Mouse (Mus musculus): ENCODE results near the gene Tgm3.

The Tgm3 gene
- long read RNA-seq, experiment 1: 0 reads
- long read RNA-seq, experiment 2: 0 reads

DNA sequence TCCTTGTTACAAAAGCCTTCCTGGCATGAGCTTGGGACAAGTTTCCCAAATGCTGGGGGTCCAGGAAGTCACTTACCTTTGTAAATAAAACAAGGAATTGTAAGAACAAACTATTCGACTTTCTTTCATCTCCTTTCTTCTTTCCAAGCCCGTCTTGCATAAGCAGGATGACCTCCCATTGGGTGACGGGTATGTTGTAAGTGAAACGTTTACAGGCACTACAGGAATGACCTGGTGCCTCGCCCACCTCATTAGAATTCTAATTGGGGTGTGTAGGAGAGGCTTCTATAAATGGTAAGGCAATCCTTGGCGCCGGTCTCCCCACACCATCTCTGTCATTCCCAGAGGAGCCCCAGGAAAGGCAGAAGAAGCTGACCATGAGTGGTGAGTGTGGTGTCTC, at the start of gene Tgm3:
Gene Tgm3, plus strand, starts transcription at position 324 of the 400 bp plus-strand sequence.
- intact Hi-C loops (cut with DNase I): no loop called here

- intact Hi-C loops (cut with DNase I): no loop called here
Observed at GRCm38 (mm10) chr2:129980608-129981007, 31.5 kb upstream of the Tgm3 start.

DNA sequence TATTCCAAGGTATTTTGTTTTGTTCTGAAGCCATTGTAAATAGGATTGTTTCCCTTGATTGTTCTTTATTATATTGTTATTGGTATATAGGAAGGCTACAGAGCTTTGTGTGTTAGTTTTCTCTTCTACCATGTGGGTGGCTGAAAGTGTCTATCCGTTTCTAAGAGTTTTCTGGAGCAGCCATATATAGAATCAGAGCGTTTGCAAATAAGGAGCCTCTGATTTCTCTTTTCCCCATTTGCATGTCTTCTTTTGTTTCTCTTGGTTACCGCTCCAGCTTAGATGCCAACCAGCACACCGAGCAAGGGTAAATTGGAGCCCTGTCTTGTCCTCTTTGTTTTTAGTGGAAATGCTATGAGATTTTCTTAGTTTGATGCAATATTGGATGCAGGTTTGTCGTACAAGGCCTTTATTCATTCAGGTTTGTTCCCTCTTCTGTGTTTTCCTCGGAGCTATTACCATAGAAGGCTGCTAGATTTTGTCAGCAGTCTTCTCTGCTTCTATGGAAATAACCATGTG, 24.6 kb upstream of the Tgm3 start:
- intact Hi-C loops (cut with DNase I): no loop called here

DNA sequence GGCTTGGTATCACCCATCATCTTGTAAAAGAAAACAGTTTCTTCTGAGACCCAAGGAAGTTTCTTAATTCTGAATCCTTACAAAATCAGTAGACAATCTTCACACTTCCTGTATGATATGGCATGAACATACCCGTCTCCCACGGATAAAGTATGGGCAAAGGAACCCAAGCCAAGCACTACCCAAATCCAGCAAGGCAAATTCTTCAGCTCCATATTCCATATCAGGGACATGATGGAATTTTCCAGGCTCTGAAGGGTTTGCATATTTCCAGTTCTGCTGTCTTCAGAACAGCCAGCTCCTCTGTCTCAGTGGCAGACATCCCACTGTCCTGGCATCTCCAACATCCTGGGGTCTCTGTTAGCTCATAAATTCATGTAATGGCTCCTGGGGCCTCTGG, 22.5 kb upstream of the Tgm3 start:
- intact Hi-C loops (cut with DNase I): no loop called here

DNA sequence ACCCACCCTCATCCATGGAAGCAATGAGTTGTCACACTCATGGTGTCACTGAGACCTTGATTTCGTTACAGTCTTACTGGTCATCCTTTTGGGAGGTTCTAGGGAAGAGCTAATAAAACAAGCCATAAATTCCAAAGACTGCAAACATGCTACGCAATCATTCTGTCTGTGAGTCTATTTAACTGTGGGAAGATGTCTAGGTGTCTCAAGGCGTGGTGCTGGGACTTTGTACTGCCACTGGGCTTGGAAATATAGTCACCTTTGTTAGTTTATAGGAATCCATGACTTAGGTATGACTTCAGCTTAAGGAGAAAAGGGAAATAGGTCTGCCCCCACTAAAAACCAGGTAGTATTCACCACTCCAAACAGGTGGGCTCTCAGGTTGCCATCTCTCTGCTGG, 17.7 kb upstream of the Tgm3 start:
- intact Hi-C loops (cut with DNase I): no loop called here

DNA sequence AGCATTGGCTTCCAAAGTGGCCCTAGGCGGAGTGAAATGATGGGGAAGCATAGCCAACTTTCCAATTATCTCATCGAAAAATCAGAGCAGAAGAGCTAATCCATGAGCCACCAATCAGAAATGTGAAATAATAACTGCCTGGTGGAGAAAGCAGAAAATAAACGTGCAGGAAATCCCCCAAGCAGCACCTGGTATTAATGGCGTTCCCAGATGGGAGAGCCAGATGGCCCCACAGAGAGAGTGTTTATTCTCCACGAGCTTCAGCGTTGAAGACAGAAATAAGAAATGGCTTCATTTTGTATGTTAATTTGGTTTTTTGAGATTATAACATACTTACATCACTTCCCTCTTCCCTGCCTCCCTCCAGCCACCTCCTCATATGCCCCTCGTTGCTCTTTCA, 13.7 kb upstream of the Tgm3 start:
- intact Hi-C loops (cut with DNase I): no loop called here

- intact Hi-C loops (cut with DNase I): no loop called here
Observed at GRCm38 (mm10) chr2:129999296-129999695, 12.9 kb upstream of the Tgm3 start.

DNA sequence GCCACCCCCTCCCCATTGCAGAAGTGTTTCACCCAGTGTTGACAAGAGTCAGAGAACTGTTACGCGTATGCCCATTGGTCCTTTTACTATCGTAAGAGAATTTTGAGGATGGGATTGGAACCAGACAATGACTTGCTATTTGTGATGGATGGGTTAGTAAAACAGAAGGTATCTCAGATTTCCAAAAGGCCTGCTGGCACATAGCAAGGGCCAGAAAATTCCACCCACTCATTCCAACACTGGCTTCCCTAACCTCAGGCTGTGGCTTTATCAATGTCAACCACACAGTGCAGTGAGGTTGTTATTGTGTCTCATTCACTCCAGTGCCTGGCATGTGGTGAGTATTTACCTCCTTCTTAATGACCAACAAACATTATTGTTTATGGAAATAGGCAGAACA, 11.5 kb upstream of the Tgm3 start:
- intact Hi-C loops (cut with DNase I): no loop called here

DNA sequence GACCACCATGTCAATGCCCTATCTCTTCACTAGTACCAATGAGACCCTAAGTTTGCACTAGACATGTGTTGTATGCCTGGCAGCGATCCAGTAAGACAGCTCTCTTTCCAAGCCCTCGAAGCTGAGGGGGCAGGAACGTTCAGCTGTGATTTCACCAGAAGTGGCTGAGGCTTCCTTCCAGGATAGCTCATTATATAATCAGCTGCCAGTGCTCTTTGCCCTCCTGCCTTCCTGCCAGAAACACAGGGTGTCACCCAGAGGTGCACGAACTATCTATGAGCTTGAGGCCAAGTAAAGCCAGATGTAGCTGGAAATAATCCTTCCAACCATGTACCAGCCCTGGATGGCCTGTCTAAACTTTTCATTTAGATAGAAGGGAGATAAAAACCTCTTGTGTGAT, 8.1 kb upstream of the Tgm3 start:
- intact Hi-C loops (cut with DNase I): no loop called here

GRCm38 (mm10) chr2:130009371-130009770, 2.8 kb upstream of the Tgm3 start:
- intact Hi-C loops (cut with DNase I): loop anchor here (5.0 kb wide), 1 partner anchor 47 kb away; no protein-coding TSS in a partner anchor

GRCm38 (mm10) chr2:130013646-130014045, 1.5 kb downstream of the Tgm3 start:
- intact Hi-C loops (cut with DNase I): no loop called here

GRCm38 (mm10) chr2:130015196-130015595, 3.0 kb downstream of the Tgm3 start:
- intact Hi-C loops (cut with DNase I): no loop called here

GRCm38 (mm10) chr2:130018084-130018483, 5.9 kb downstream of the Tgm3 start:
- intact Hi-C loops (cut with DNase I): no loop called here

DNA sequence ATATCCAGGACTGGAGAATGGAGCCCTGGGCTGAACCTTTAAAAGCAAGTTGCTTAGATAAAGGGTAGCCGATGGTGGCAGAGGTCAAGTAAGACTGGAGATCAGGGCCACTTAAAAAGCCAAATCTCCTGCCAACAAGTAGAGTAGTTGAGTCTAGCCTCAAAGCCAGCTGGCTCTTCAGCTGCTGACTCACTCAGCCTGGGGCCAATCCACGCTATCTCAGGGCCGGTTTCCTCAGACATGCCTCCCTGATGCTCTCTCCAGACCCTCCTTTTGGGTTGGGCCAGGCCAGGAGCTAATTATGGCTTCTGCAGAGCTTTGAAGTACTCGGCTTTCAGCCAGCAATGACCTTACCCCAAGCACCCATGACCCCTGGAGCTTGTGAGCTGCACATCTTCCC, 15.7 kb downstream of the Tgm3 start:
- intact Hi-C loops (cut with DNase I): no loop called here

GRCm38 (mm10) chr2:130029826-130030225, 17.7 kb downstream of the Tgm3 start:
- intact Hi-C loops (cut with DNase I): no loop called here

DNA sequence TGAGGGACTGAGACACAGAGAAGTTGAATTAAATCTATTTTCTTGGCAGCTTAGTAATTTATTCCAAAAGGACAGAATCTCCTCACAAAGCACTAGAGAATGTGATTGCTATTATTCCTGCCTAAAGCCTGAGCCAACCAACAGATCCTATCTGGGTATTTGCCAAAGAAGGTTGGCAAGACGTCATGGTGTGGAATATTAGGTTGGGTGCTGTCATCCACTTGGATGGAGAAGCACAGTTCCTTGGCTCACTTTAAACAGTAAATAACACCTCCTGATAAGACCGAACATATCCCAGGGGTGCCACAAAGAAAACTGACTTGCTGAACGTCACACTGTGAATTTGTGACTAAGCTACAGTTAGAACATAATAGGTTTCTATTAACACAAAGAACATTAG, 20.5 kb downstream of the Tgm3 start:
- intact Hi-C loops (cut with DNase I): no loop called here

- intact Hi-C loops (cut with DNase I): no loop called here
Observed at GRCm38 (mm10) chr2:130036846-130037245, 24.7 kb downstream of the Tgm3 start.

GRCm38 (mm10) chr2:130038971-130039370, 26.8 kb downstream of the Tgm3 start:
- intact Hi-C loops (cut with DNase I): no loop called here

DNA sequence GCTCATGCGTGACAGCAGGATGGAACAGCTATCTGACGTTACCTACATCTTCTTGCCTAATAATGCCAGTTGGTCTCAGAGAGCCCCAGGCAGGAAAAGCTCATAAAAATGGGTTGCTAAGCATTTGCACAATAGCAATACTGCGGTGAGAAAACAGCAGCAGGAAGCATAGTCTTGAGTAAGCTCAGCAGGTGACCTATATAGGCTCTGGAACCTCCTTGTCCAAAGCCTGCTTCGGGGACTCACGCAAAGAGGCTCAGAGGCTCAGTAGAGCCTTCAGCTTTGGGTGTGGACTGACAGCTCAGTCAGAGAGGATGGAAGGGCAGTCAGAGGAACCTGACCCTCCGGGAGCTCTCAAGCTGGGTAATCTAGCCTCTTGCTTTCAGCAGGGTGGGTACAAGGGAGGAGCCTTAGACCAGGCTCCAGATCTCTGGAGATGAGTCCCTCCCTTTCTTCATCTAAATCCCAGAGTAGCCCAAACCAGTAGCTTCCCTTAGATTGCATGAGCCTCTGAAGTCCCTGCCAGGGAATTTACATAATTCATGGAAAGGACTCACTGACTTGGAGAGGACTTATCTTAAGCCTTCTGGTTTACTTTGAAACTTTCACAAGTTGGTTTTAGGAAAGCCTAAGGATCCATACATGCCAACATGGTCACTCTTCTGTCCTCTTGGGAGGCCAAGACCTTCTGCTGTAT, 28.2 kb downstream of the Tgm3 start:
- intact Hi-C loops (cut with DNase I): no loop called here

- intact Hi-C loops (cut with DNase I): no loop called here
Observed at GRCm38 (mm10) chr2:130043835-130044234, 31.7 kb downstream of the Tgm3 start.

- intact Hi-C loops (cut with DNase I): no loop called here
Observed at GRCm38 (mm10) chr2:130047923-130048440, 35.8 kb downstream of the Tgm3 start.

- intact Hi-C loops (cut with DNase I): no loop called here
Observed at GRCm38 (mm10) chr2:130048792-130049191, 36.6 kb downstream of the Tgm3 start.

DNA sequence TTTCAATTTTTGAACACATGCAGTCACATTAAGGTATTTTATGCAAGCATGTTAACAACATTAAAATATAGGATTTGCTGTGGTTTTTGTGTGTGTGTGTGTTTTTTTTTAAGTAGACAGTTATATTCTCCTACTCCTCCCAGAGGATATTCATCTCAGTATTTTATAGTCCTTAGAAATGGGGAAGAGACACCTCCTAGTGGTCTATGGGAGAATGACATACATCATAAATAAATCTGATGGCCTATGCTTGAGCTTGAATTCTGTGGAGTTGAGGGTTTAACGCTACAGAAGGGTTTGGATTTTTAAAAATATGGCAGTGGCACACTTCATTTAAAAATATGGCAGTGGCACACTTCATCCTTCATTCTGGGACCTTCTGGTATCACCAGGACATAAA, 46.0 kb downstream of the Tgm3 start:
- intact Hi-C loops (cut with DNase I): loop anchor here (2.0 to 10.0 kb wide), 2 partner anchors 153 to 383 kb away; no protein-coding TSS in a partner anchor

Measured in adrenal gland (tissue).